Mouse (Mus musculus) B cell, adult 2 months (primary cell): ENCODE measurements around the gene Rfx4.

Experiments
- DNase-seq, 2 experiments: peaks; one replicate each; pipeline ENCODE4 v3.0.0; 2022

Rfx4 gene

DNA sequence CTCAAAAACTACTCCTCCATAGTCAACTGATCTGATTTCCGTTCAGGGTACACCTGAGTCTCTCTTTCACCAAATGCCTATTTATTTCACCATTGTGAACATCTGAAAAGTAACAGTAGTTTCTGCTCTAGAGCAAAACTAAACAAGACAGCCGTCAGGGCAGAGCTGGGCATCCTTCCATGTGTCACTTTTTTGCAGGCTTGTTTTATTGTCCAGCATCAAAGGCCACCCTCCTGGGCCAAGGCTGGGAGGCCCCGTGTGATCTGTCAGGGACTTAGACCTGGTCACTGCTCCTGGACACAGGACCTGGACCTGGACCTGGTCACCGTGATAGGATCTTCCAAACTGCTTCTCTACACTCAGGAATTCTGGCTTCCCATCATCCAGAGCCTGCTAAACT lies 116.1 kb downstream of the Rfx4 start:
- DNase-seq: no peak

DNA sequence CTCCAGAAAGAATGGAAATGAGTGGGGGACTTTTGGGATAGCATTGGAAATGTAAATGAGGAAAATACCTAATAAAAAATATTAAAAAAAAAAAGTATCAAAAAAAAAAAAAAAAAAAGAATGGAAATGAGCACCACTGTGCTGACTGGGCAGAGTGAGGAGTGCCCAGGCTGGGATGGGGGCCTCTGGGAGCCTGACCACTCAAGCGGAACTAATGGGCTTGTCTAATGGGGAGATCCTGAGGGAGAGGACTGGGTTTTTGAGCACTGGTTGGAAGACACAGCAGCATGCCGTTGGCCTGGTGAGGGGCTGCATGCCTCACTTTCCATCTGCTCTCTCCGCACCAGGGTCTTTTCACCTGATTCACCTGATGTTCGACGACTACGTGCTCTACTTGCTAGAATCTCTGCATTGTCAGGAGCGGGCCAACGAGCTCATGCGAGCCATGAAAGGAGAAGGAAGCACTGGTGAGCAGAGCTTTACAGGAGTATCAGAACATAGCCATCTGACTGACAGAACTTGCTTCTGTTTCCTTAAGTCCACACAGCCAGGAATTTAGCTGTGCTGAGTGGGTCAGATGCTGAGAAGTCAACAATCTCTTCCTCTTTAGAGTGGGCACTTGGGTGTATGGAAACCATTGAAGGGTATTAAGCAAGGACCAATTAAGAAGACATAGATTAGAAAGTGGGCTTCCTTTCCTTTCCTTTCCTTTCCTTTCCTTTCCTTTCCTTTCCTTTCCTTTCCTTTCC lies 124.1 kb downstream of the Rfx4 start:
- no peak for DNase-seq

DNA sequence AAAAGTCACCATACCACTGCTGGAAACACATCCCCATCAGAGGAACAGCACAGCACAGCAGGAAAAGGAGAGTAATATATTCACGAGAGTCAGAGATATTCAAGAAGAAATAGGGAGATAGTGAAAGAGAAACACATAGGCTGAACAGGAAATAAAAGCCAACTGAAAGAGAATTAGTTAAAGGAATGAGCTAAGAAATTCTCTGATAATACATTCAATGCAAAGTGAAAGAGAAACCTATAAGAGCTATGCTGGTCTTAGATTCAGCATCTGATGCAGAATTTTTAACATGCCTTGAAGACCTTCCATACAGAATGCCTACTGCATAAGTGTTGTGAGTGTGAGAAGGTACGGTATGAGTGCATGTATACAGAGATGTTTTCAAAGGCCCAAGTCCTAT lies 126.7 kb downstream of the Rfx4 start:
- DNase-seq: no peak

- DNase-seq: no peak
Observed at GRCm38 (mm10) chr10:84885341-84885884, 129.6 kb downstream of the Rfx4 start.

DNA sequence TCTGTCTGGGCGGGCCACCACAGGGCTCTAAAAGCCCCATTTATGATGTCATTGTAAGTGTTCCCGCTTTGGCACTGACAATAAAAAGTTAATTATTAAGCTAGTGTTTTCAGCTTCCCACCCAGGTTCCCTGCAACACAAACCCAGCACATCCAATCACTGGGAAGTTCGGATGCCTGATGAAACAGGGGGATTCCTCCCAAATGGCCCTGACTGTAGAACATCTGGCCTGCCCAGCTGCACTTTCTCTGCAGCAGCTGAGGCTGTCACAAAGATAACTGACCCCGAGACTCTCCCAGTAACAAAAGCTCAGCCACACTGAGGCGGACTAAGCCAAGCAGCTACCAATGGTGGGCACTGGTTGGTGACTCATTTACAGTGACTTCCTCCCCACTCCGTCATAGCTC lies 130.4 kb downstream of the Rfx4 start:
- no peak for DNase-seq

GRCm38 (mm10) chr10:84886785-84887184 lies 130.9 kb downstream of the Rfx4 start:
- DNase-seq: no peak

DNA sequence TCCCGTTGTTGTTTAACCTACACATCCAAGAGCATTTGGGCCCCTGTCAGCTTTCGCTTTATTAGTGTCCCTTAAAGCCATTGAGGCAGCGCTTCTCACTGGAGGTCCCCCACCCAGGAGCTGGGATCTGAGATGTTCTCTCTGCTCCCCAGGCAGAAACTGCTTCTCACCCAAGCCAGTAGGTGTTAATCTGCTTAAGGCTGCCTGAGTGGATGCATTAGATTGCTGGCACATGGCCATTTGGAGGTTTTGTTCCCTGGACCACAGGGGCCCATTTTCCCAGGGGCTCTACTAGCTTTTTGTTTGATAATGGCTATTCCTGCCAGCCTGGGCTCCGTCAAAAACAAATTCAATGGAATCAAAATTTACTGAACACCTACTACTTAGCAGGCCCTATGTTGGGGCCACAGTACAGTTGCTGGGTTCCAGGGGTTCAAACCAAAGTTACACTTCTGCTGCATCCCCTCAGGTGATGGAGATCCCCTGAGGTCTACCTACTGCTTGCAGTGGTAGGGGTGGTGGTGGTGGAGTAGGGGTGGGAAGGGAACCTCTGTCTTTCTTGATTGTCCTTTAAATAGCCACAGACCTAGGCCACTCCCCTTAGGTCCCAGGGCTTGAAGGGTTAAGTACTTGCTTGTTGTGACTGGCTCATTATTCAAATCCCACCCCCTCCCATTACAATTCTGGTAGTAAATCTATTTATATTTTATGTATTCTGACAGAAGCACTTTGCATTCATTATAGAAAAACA lies 133.4 kb downstream of the Rfx4 start:
- DNase-seq: no peak

GRCm38 (mm10) chr10:84895810-84896358 lies 140.0 kb downstream of the Rfx4 start:
- no peak for DNase-seq

- peak; percentile 9 to 12 for DNase-seq
Observed at GRCm38 (mm10) chr10:84896941-84897930, 141.4 kb downstream of the Rfx4 start.

- DNase-seq: no peak
Observed at GRCm38 (mm10) chr10:84898144-84898979, 142.5 kb downstream of the Rfx4 start.

GRCm38 (mm10) chr10:84901676-84902075 lies 145.8 kb downstream of the Rfx4 start:
- no peak for DNase-seq

DNA sequence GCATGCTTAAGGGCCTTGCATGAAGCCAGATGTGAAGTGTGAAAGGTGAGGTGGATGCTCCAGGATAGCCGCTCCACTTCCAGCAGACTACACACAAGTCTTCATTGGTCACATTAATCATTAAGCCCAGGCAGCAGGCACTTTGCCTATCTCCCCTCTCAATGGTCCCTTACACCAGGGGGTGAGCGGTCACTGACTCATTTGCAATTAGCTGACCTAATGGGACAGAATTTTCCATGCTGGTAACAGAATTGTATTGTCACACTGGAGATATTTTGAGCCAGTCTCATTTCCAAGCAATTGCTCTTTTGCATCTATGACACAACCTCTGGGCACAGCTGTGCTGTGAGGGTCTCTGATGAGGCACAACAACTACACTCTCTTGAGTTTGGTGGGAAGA lies 146.4 kb downstream of the Rfx4 start:
- no peak for DNase-seq

DNA sequence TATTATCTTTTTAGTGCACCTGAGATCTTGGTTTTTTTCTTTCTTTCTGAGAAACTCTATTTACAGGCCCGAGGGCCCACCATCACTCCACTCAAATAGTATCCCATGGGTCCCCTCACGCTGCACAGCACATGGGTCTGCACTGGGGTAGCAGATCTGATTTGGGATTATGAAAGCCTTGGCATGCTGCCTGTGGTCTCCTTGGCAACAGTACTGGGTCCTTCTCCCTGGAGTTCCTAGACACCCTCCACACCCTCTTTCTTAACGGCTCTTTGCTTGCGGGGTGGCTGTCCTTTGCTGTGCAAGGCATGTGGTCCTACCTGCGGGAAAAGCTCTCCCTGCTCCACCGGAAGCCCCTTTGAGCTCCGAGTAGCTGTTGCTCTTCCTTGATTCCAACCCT lies 147.4 kb downstream of the Rfx4 start:
- DNase-seq: no peak

DNA sequence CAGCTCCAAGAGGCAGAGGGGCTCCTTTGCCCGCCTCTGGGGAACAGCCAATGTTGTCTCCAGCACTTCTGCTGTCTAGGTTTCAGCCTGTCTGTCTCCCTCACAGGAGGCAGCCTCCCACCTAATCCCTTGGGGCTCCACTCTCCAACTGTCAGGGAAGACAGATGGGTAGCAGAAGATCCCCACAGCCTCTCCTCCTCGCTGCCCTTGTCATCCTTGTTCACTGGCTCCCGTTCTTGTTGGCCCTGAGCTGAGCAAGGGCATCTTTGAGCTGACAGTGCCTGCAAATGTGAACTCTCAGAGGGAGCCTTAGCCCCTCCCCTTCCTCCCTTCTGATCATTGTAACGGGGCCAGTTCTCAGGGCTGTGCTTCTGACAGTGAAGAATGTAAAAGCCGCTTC lies 147.9 kb downstream of the Rfx4 start:
- peak; percentile 7 for DNase-seq

DNA sequence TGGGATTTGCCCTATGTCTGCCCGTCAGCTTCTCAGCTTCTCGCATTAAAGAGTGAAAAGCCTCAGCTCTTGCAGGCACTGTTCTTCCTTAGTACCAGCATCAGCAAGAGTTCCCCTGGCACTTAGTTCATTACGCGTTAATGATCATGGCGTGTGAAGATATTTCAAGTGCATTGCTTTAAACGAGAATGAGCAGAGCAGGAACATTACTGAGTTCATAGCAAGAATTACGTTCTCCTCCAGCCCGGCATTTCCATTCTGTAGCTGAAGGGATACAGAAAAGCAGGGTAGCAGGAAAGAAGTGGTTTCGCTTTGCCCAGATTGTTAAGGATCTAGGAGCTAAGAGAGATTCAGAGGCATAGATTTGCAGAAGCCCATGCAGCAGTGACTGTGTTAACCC lies 151.0 kb downstream of the Rfx4 start:
- DNase-seq: no peak

DNA sequence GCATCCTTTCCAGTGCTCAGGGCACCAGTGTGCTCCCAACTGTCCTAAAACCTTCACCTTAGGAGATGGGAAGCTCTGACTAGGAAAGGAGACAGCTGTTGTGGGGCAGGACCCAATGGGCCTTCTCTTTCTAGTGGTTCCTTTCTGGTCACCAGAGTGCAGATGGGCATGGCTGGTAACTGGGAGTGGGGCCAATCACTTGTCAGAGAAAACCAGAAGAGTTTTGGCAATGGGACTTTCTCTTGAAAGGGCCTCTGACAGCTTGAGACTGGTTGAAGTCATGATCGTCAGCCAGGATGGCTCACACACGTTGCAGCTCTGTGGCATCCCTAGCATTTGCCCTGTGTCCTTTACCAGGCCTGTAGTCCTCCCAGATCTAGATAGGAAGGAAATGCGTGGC lies 152.1 kb downstream of the Rfx4 start:
- DNase-seq: no peak

- no peak for DNase-seq
Observed at GRCm38 (mm10) chr10:84908471-84908870, 152.6 kb downstream of the Rfx4 start.

DNA sequence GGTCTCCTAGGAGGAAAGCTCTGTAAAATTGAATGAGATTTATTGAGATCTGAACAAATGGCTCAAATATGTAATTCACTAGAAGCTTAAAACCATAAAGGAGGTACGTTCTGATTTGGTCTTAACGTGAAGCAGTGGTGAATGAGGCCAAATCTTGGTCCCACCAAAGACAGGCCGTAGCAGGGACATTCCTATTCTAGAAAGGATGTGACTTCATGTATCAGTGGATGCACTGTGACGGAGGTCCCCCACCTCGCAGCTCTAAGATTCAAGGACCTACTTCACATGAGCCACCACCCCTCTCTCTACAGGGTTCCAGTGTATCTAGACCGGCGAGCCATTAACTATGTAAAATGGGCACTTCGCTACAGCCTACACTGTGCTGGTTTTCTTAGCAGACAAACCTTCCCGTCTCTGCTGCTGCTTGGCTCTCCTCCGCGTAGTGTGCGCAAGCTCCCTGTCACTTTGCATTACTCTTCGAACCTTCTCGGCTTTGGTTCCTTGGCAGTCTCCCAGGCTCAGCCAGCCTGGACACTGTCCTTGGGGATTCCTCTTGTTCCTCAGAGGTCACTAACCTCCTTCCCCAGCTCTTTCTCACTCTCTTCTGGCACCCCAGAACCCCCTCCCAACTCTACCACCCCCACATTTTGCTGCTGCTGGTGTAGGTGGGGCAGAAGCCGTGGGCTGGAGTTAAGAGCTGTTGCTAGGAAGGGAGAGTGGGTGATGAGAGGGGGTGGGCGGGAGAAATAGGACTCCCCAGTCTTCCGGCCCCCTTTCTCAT lies 153.3 kb downstream of the Rfx4 start:
- DNase-seq: no peak

- no peak for DNase-seq
Observed at GRCm38 (mm10) chr10:84910194-84910593, 154.3 kb downstream of the Rfx4 start.

- DNase-seq: no peak
Observed at GRCm38 (mm10) chr10:84910758-84911384, 155.0 kb downstream of the Rfx4 start.
